Mouse (Mus musculus) lung, postnatal 10 days (tissue): ENCODE measurements around the gene Kif13a.

ENCODE experiments used
- DNase-seq: peaks from one replicate; pipeline ENCODE4 v3.0.0; 2021

Kif13a gene

DNA sequence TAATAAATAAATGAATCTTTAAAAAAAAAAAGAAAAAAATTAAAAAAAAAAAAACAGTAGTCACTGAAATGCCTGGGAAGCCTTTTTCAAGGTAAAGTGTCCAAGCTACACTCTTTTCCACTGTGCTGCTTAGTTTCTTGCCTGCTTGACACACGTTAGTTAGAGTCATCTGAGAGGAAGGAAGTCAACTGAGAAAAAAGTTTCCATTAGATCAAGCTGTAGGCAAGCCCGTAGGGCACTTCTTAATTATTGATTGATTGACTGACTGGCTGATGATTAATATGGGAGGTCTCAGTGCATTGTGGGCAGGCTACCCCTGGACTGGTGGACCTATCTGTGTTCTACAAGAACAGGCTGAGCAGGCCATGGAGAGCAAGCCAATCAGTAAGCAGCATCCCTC, 9.9 kb downstream of the Kif13a start:
- no peak for DNase-seq

GRCm38 (mm10) chr13:46918509-46918908, 11.2 kb downstream of the Kif13a start:
- DNase-seq, result no peak

- DNase-seq, result no peak
Observed at GRCm38 (mm10) chr13:46911960-46912359, 17.7 kb downstream of the Kif13a start.

GRCm38 (mm10) chr13:46911018-46911419, 18.6 kb downstream of the Kif13a start:
- DNase-seq, result no peak

DNA sequence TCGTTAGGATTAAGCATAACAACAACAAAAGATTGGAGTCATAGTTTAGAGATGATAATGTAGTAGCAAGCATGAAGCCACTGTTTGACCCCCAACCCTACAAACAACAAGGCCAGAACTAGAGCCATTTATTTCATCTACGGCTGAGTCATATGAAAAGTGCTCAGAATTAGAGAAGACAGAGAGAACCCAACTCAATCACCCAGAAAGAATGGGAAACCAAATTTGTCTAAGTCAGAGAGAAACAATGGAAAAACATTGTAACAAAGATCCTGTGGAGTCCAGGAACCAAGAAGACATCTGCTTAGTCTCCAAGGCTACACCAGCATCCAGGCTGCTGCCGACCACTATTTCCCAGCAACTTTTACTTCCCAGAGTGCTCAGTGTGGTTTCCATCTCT, 19.7 kb downstream of the Kif13a start:
- no peak for DNase-seq

DNA sequence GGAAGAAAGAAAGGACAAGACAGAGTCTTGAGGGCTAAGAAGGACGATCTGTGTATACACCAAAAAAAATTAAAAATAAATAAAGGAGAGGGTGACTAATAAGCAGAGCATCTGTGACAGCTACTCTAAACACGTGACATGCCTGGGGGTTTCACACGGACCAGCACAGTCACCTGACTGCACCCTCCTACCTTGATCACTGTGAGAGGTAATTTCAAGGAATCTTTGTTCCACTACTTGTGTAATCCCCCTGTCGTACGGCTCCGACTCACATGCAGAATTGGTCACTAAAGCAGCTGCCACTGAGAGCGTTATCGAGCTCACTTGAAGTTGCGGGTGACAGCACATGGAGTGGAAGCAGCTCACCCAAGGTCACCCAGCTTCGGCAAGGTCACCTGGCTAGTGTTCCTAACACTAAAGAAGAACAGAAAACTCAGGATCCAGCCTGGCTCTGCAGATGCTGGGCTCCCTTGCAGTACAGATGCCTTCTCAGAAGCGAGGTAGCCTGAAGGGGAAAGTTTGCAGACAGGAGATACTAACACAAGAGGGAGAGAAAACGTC, 20.6 kb downstream of the Kif13a start:
- no peak for DNase-seq

GRCm38 (mm10) chr13:46908387-46908786, 21.3 kb downstream of the Kif13a start:
- DNase-seq, result no peak

DNA sequence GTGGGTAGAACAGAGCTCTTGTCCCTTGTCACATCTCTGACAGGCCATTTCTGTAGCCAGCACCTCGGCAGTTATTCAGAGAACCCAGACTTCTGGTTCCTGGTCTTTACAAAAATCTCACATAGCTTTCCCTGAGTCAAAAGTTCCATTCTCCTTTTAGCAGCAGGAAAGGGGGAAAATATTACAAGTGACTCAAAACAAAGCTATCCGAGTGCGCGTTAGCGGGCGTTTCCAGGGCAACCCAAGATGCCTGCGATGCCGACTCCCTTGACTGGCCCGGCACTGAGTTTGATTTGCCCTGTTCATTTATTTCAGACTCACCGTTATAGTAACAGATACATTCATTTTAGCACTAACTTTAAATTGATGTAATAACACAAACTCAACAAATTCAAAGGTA, 21.8 kb downstream of the Kif13a start:
- DNase-seq, result peak; percentile 59

GRCm38 (mm10) chr13:46907115-46907514, 22.6 kb downstream of the Kif13a start:
- DNase-seq, result no peak

DNA sequence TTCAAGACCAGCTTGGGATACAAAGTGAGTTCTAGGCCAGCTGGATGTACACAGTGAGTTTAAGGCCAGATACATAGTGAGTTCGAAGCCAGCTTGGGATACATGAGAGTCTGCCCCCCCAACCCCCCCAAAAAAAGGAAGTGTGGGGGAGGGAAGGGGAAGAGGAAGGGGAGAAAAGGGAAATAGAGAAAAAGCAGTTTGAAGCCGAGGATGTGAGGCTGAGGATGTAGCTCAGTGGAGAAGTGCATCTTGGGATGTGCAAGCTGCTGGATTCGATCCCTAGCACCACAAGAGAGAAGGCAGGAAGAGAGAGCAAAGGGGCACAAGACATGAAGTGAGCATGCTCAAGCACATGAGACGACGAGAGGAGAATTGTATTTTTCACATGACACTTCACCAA, 23.7 kb downstream of the Kif13a start:
- no peak for DNase-seq

- DNase-seq, result no peak
Observed at GRCm38 (mm10) chr13:46904982-46905621, 24.6 kb downstream of the Kif13a start.

DNA sequence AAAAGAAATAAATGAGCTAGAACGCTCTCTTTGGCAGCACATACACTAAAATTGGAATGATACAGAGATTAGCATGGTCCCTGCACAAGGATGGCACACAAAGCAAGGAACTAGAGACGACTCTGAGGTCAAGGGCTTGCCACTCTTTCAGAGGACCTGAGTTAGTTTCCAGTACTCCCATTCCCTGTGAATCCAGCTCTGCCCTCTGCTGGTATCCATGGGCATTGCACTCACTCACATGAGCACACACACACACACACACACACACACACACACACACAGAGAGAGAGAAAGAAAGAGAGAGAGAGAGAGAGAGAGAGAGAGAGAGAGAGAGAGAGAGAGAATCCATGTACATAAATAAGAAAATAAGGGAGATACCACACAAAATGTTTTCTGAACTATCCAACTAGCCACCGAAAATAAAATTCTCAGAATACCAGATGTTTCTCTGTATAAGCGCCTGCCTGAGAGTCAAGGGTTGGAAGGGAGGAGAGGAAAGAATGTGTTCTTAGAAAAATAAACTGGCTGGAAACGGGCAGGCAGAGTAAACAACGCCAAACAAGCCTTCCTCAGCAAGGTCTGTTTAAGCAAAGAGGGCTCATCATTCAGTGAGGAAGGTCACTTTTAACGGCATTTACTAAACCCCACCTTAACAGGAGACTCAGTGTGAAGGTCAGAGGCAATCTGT, 27.0 kb downstream of the Kif13a start:
- DNase-seq, result peak; percentile 55

DNA sequence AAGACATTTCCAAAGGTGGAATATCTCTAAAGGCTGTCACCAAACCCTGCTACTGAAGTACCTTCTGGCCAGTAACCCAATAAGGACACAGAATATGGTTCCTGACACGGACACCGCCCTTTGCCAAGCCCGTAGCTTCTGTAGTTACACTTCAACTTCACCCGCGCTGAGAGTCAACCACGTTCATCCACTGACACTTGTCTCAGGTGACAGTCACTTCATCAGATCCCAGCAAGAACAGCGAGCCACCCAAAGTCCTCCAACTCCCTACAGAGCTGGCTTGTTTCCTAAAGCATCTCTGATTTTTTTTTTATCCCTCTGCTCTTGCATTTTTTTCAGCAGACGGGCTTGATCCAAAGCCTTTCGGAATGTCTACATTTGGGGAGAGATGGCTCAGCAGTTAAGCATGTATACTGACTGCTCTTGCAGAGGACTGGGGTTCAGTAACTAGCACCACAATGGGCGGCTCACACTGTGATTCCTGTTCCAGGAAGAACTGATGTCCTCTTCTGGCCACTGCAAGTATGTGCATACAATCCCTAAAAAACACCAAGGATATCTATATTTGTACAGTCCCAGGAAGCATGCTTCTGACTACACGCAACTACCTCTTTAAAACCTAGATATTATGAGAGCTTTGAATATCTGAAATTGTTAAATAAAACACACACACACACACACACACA, 28.7 kb downstream of the Kif13a start:
- no peak for DNase-seq

DNA sequence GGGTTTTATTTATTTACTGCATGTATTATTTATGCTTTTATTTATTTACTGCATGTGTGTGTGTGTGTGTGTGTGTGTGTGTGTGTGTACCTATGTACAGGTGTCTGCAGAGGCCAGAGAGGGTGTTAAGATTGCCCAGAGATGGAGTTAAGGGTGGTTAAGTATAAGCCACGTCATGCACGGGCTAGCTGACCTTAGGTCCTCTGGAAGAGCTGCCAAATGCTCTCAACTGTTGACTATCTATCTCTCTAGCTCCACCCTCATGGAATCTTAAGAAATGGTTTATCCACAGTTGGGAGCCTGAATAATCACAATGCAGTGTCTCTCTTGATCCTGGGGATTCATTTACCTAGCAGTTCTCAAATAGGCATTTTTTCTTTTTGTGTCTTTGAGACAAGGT, 30.8 kb downstream of the Kif13a start:
- DNase-seq, result no peak

DNA sequence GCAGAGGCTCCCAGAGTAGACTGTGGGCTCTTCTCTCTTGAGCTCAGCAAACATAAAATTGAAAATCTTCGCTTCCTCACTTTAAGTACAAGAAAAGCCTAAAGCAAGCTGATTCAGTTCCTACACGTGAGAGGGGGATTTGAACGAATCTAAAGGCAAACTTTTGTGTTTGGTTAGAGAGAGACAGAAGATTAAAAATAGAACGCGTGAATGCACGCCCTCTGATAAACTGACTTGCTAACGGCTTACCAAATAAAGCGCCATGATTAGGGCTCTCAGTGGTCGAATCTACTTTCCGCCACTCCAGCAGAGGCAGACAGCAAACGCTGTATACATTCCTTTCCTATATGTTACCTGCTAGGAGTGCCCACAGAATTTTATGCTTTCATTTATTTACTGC, 31.3 kb downstream of the Kif13a start:
- DNase-seq, result no peak

DNA sequence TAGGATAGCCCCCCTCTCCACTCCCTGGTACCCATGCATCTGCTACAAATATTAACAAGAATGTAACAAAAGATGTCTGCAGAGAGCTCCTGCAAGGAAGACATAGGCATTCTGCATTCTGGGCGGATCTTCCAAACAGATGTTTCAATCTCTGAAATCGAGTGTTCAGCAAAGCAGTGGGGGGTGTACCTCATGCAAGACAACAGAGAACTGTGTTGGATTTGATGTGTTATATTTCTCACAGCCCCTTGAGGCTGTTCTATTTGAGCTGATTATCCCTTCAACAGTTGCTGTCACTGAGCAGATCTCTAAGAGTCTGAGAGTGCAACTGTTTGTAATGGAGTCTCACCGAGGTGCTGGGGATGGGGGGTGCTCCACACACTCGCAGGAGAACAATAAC, 37.3 kb downstream of the Kif13a start:
- no peak for DNase-seq

- DNase-seq, result peak; percentile 55
Observed at GRCm38 (mm10) chr13:46888150-46888683, 41.5 kb downstream of the Kif13a start.

- DNase-seq, result no peak
Observed at GRCm38 (mm10) chr13:46886497-46887261, 43.0 kb downstream of the Kif13a start.

DNA sequence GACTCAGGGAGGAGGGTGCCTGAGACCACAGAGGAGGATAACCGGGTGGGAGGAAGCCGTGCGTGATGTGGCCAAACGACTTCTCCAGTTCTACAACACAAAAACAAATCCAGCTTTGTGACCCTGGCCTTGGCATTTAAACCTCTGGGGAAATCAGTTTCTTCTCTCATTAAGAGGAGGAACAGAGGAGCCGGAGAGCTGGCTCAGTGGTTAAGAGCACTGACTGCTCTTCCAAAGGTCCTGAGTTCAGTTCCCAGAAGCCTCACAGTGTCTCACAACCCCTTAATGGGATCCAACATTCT, 44.0 kb downstream of the Kif13a start:
- no peak for DNase-seq

GRCm38 (mm10) chr13:46884898-46885758, 44.5 kb downstream of the Kif13a start:
- DNase-seq, result no peak

DNA sequence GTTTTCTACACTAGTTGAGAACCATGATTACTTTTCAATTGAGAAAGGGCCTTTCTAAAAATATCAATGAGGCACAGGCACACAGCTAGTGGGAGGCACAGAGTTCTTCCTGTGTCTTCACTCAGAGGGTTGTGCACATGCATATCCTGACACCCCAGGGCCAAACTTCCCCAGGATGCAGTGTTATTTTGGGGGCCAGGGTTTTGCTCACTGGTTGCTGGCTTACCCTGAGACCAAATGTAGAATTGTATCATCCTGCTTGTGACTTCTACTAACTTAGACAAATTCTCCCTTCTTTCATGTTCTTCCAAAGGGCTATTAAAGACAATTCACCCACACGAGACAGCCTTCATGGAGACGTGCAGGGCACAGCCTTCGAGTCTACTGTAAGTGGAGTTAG, 45.7 kb downstream of the Kif13a start:
- DNase-seq, result no peak

DNA sequence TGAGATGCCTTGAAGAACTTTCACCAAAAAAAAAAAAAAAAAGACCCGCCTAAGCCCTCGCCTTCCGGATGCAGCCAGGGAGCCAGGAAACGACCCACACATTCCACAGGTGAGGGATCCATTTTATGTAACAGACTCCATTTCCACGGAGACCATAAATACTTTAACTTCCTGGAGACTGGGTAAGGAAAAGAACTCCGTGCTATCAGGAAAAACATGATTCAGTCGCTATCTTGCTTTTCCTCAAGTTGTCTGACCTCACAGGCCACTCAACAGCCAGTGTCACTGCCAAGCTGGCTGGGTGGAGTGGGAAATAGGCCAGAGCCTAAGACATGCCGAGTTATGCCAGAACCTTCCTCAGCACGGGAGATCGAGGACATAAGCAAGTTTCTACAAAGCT, 46.3 kb downstream of the Kif13a start:
- DNase-seq, result peak; percentile 72
